Comparison of ENCODE assay signal across 7 mouse cellular contexts in the genomic region with DNA sequence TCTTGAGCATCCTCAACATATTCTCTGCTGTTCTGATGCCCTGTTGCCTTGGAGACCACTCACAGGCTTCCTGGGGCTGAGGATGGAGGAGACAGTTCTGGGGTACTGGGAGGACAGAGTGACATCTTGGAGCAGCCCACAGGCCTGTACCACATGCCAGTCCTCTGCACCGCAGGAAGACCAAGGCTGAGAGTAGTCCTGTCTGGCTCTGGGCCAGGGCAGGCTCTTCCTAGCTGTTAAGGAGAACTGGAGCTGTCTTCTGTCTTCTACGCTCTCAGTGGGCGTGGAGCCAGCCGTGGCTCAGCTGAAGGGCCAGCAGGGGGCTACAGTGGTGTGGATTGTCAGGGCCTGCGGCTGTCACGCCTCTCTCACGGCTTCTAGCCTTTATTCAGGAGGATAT. TPM values are rescaled to one million over a fixed set of nuclear protein-coding genes. Genes with fewer than 3 reads are reported as not detected.
DNase-seq lines count a peak whose midpoint lies in the region; TF ChIP-seq lines count a peak whose summit lies in the region.

No protein-coding gene starts in this region.

- peak; percentile 65 for TF ChIP-seq CTCF in layer of hippocampus, adult 2 months (conservative IDR thresholded peaks at IDR 0.05)

- H3K4me3 ChIP-seq in layer of hippocampus, adult 2 months: no peak overlapping the region

- peak overlapping the region; percentile 28; the same call in 1 of the 2 replicates for H3K27ac ChIP-seq in layer of hippocampus, adult 2 months

- DNase-seq in urinary bladder, postnatal 10 days (ENCODE audit: low spot score): peak; percentile 32
- DNase-seq in urinary bladder, adult 18-20 months (ENCODE audit: low spot score in 2 of 2): no peak
- peak; percentile 66 for DNase-seq in cerebellum, adult 9-11 months
- peak; percentile 26 for DNase-seq in gastrocnemius, postnatal 25 days
- peak; percentile 43 to 58 for DNase-seq in layer of hippocampus, adult 2 months (ENCODE audit: low spot score in 2 of 2)
- peak; percentile 82 for DNase-seq in lung, postnatal 36 days
- DNase-seq in right cerebral cortex, postnatal 25 days: peak; percentile 60

RNA-seq across cellular contexts. Expression of gene Tpra1, which starts 57.8 kb away (rescaled TPM):
- total RNA-seq in gastrocnemius, postnatal 25 days (2021): 10 to 100 TPM; 23.4 to 46.4 TPM
- total RNA-seq in layer of hippocampus, adult 2 months (2021): 10 to 100 TPM; 48.6 to 51.1 TPM

Comparison
In these comparisons a context has a peak if more than half of its experiments do, and no peak if none do; other contexts are left out.
1. DNase-seq: peak in urinary bladder, postnatal 10 days (single experiment), cerebellum, adult 9-11 months (single experiment), gastrocnemius, postnatal 25 days (single experiment), layer of hippocampus, adult 2 months (2 of 2), lung, postnatal 36 days (single experiment) and right cerebral cortex, postnatal 25 days (single experiment); none in urinary bladder, adult 18-20 months (0 of 2).